Mouse (Mus musculus): Measurements from ENCODE around the gene Olfr1058. TPM values are rescaled to one million over a fixed set of nuclear protein-coding genes. Genes with fewer than 3 reads are reported as not detected.

Olfr1058 gene
- polyA plus RNA-seq, 1 experiment from 2014 or later, result not detected

DNA sequence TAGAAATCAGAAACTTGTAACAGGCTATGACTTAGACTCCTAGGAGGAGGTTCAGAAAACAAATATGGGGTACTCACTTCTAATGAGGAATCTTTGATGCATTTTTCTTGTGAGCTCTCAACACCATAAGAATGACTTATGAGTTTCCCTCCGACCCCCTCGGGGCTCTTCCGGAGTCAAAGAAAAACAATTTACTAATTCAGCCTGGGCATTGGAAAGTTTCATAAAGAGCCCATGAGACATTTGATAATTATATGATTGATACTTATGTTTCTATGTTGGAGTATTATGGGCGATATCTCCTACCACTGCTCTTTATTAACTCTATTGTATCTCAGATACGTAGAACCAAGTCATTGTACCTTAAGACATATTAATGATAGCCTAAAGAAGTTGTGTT lies 38.2 kb downstream of the Olfr1058 start, which contains the start of gene Olfr1055:
TSS of gene Olfr1055 (minus strand) at position 101 of the 400 bp plus-strand sequence.
- H3K36me3 ChIP-seq (ENCODE audit: control insufficient read depth, insufficient read depth, low read length), result no peaks in the 10 kb centered on the region
- H3K27ac ChIP-seq (ENCODE audit: low read length), result no peak within 1 kb of the TSS
- ATAC-seq (ENCODE audit: insufficient number of reproducible peaks, insufficient read depth, low FRiP score, low read depth), result no peak
- H3K4me3 ChIP-seq (ENCODE audit: low read depth, low read length), result no peak within 1 kb of the TSS
- WGBS, result 80% methylated on average over 5 of the region's 5 CpGs
- no peak within 1 kb of the TSS for H3K9ac ChIP-seq (replicated peaks; ENCODE audit: low read depth, low read length)
- H3K27me3 ChIP-seq (ENCODE audit: control insufficient read depth, insufficient read depth, low read length), result no peaks in the 10 kb centered on the region
- H3K9me3 ChIP-seq (ENCODE audit: control insufficient read depth, low read depth, low read length), result no peaks in the 10 kb centered on the region
- no peak within 1 kb of the TSS for H3K4me2 ChIP-seq (replicated peaks; ENCODE audit: low read depth, low read length)
- no peaks in the 10 kb centered on the region for H3K4me1 ChIP-seq (ENCODE audit: control insufficient read depth, insufficient read depth, low read length)

DNA sequence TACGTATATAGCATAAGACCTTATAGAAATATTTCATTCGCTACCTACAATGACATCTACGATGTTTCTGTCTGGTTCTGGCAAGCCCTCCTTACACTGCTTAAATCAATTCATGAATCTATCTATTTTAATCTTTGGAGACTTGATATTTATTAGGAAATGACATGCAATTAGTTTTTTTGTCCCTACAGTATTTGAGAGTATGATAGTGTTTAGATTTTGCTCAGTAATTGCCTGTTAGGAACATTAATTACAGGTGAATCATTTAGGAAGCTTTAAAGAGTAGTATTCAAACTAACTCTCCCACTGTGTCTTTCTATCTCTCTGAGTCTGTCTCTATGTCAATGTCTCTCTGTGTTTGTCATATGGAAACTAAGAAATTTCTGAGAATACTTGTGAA lies 53.0 kb downstream of the Olfr1058 start, which contains the start of gene Olfr1054:
TSS of gene Olfr1054 (minus strand) at position 101 of the 400 bp plus-strand sequence.
- ATAC-seq (ENCODE audit: insufficient number of reproducible peaks, insufficient read depth, low FRiP score, low read depth), result no peak
- Histone ChIP-seq H3K27ac (ENCODE audit: low read length) (no peak within 1 kb of the TSS), H3K36me3 (ENCODE audit: control insufficient read depth, insufficient read depth, low read length) (no peaks in the 10 kb centered on the region), H3K9me3 (ENCODE audit: control insufficient read depth, low read depth, low read length) (no peaks in the 10 kb centered on the region), H3K27me3 (ENCODE audit: control insufficient read depth, insufficient read depth, low read length) (no peaks in the 10 kb centered on the region), H3K9ac (replicated peaks; ENCODE audit: low read depth, low read length) (no peak within 1 kb of the TSS), H3K4me3 (ENCODE audit: low read depth, low read length) (no peak within 1 kb of the TSS), H3K4me2 (replicated peaks; ENCODE audit: low read depth, low read length) (no peak within 1 kb of the TSS), H3K4me1 (ENCODE audit: control insufficient read depth, insufficient read depth, low read length) (no peaks in the 10 kb centered on the region)
- 84% methylated on average over 3 of the region's 3 CpGs for WGBS

Other genes starting within 250 kb of the Olfr1058 start
- gene Olfr1040, start 241.8 kb downstream of the Olfr1058 start, polyA plus RNA-seq (2014; fragmentation: Nextera tagmentation; extraction: Ambion mirVana), result not detected in 2 replicates
- not detected in 2 replicates for gene Olfr1042, start 226.7 kb downstream of the Olfr1058 start, polyA plus RNA-seq (2014; fragmentation: Nextera tagmentation; extraction: Ambion mirVana)
- not detected in 2 replicates for gene Olfr1043, start 221.0 kb downstream of the Olfr1058 start, polyA plus RNA-seq (2014; fragmentation: Nextera tagmentation; extraction: Ambion mirVana)
- gene Olfr1044, start 210.7 kb downstream of the Olfr1058 start, polyA plus RNA-seq (2014; fragmentation: Nextera tagmentation; extraction: Ambion mirVana), result not detected in 2 replicates
- not detected in 2 replicates for gene Olfr52, start 202.9 kb downstream of the Olfr1058 start, polyA plus RNA-seq (2014; fragmentation: Nextera tagmentation; extraction: Ambion mirVana)
- gene Olfr1045, start 185.6 kb downstream of the Olfr1058 start, polyA plus RNA-seq (2014; fragmentation: Nextera tagmentation; extraction: Ambion mirVana), result not detected in 2 replicates
- gene Olfr1046, start 169.2 kb downstream of the Olfr1058 start, polyA plus RNA-seq (2014; fragmentation: Nextera tagmentation; extraction: Ambion mirVana), result not detected in 2 replicates
- gene Olfr1047, start 157.2 kb downstream of the Olfr1058 start, polyA plus RNA-seq (2014; fragmentation: Nextera tagmentation; extraction: Ambion mirVana), result not detected in 2 replicates
- not detected in 2 replicates for gene Olfr1048, start 148.3 kb downstream of the Olfr1058 start, polyA plus RNA-seq (2014; fragmentation: Nextera tagmentation; extraction: Ambion mirVana)
- not detected in 2 replicates for gene Olfr1049, start 130.2 kb downstream of the Olfr1058 start, polyA plus RNA-seq (2014; fragmentation: Nextera tagmentation; extraction: Ambion mirVana)
- gene Olfr1051, start 109.5 kb downstream of the Olfr1058 start, polyA plus RNA-seq (2014; fragmentation: Nextera tagmentation; extraction: Ambion mirVana), result not detected in 2 replicates
- not detected in 2 replicates for gene Olfr1052, start 96.1 kb downstream of the Olfr1058 start, polyA plus RNA-seq (2014; fragmentation: Nextera tagmentation; extraction: Ambion mirVana)
- gene Olfr1053, start 73.3 kb downstream of the Olfr1058 start, polyA plus RNA-seq (2014; fragmentation: Nextera tagmentation; extraction: Ambion mirVana), result not detected in 2 replicates
- not detected in 2 replicates for gene Olfr1054, start 53.1 kb downstream of the Olfr1058 start, polyA plus RNA-seq (2014; fragmentation: Nextera tagmentation; extraction: Ambion mirVana)
- not detected in 2 replicates for gene Olfr1055, start 38.3 kb downstream of the Olfr1058 start, polyA plus RNA-seq (2014; fragmentation: Nextera tagmentation; extraction: Ambion mirVana)
- gene Olfr1056, start 26.1 kb downstream of the Olfr1058 start, polyA plus RNA-seq (2014; fragmentation: Nextera tagmentation; extraction: Ambion mirVana), result not detected in 2 replicates
- not detected in 2 replicates for gene Olfr1057, start 10.2 kb downstream of the Olfr1058 start, polyA plus RNA-seq (2014; fragmentation: Nextera tagmentation; extraction: Ambion mirVana)
- not detected in 2 replicates for gene Olfr1061, start 25.5 kb upstream of the Olfr1058 start, polyA plus RNA-seq (2014; fragmentation: Nextera tagmentation; extraction: Ambion mirVana)
- gene Olfr1062, start 38.2 kb upstream of the Olfr1058 start, polyA plus RNA-seq (2014; fragmentation: Nextera tagmentation; extraction: Ambion mirVana), result not detected in 2 replicates
- not detected in 2 replicates for gene Olfr1065, start 62.0 kb upstream of the Olfr1058 start, polyA plus RNA-seq (2014; fragmentation: Nextera tagmentation; extraction: Ambion mirVana)
- not detected in 2 replicates for gene Olfr1066, start 67.7 kb upstream of the Olfr1058 start, polyA plus RNA-seq (2014; fragmentation: Nextera tagmentation; extraction: Ambion mirVana)
- gene Olfr228, start 98.8 kb upstream of the Olfr1058 start, polyA plus RNA-seq (2014; fragmentation: Nextera tagmentation; extraction: Ambion mirVana), result not detected in 2 replicates
- not detected in 2 replicates for gene Olfr1076, start 119.9 kb upstream of the Olfr1058 start, polyA plus RNA-seq (2014; fragmentation: Nextera tagmentation; extraction: Ambion mirVana)
- not detected in 2 replicates for gene Olfr1079, start 153.9 kb upstream of the Olfr1058 start, polyA plus RNA-seq (2014; fragmentation: Nextera tagmentation; extraction: Ambion mirVana)
- gene Olfr1080, start 169.7 kb upstream of the Olfr1058 start, polyA plus RNA-seq (2014; fragmentation: Nextera tagmentation; extraction: Ambion mirVana), result not detected in 2 replicates
- gene Olfr1082, start 210.4 kb upstream of the Olfr1058 start, polyA plus RNA-seq (2014; fragmentation: Nextera tagmentation; extraction: Ambion mirVana), result not detected in 2 replicates